Mouse (Mus musculus) lung, postnatal 4 days (tissue): ENCODE measurements around the gene Sesn1.
A peak's percentile ranks its signal among the peaks of the same experiment; 100 is the strongest.

Source experiments
- DNase-seq, 2 experiments: peaks; one replicate each; pipeline ENCODE4 v3.0.0; 2021

Sesn1 gene

GRCm38 (mm10) chr10:41875624-41876023 lies 65.9 kb downstream of the Sesn1 start:
- no peak for DNase-seq

GRCm38 (mm10) chr10:41878344-41878743 lies 68.6 kb downstream of the Sesn1 start:
- DNase-seq = no peak

GRCm38 (mm10) chr10:41879675-41880074 lies 69.9 kb downstream of the Sesn1 start:
- no peak for DNase-seq

GRCm38 (mm10) chr10:41880206-41880605 lies 70.5 kb downstream of the Sesn1 start:
- DNase-seq = no peak

GRCm38 (mm10) chr10:41880777-41881176 lies 71.0 kb downstream of the Sesn1 start:
- DNase-seq = no peak

- no peak for DNase-seq
Measured at GRCm38 (mm10) chr10:41881438-41881837, 71.7 kb downstream of the Sesn1 start.

GRCm38 (mm10) chr10:41883741-41884575 lies 74.2 kb downstream of the Sesn1 start:
- DNase-seq = peak; percentile 21 to 44

- DNase-seq = peak; percentile 95 to 97
Measured at GRCm38 (mm10) chr10:41887080-41887821, 77.5 kb downstream of the Sesn1 start.

- no peak for DNase-seq
Measured at GRCm38 (mm10) chr10:41888365-41888941, 78.7 kb downstream of the Sesn1 start.

GRCm38 (mm10) chr10:41889566-41889965 lies 79.8 kb downstream of the Sesn1 start:
- DNase-seq = no peak

GRCm38 (mm10) chr10:41890537-41890936 lies 80.8 kb downstream of the Sesn1 start:
- DNase-seq = no peak

GRCm38 (mm10) chr10:41891312-41891711 lies 81.6 kb downstream of the Sesn1 start:
- DNase-seq = no peak

- DNase-seq = no peak
Measured at GRCm38 (mm10) chr10:41893433-41894411, 84.0 kb downstream of the Sesn1 start.

GRCm38 (mm10) chr10:41896425-41896824 lies 86.7 kb downstream of the Sesn1 start:
- DNase-seq = no peak

- DNase-seq = no peak
Measured at GRCm38 (mm10) chr10:41896865-41897264, 87.1 kb downstream of the Sesn1 start.

GRCm38 (mm10) chr10:41901456-41901855 lies 91.7 kb downstream of the Sesn1 start:
- no peak for DNase-seq

GRCm38 (mm10) chr10:41901864-41902263 lies 92.1 kb downstream of the Sesn1 start:
- DNase-seq = no peak

GRCm38 (mm10) chr10:41907473-41907872 lies 97.7 kb downstream of the Sesn1 start:
- DNase-seq = no peak

GRCm38 (mm10) chr10:41907950-41908349 lies 98.2 kb downstream of the Sesn1 start:
- no peak for DNase-seq

- no peak for DNase-seq
Measured at GRCm38 (mm10) chr10:41908899-41909298, 99.2 kb downstream of the Sesn1 start.

GRCm38 (mm10) chr10:41912290-41912994 lies 102.7 kb downstream of the Sesn1 start:
- no peak for DNase-seq

GRCm38 (mm10) chr10:41926726-41927125 lies 117.0 kb downstream of the Sesn1 start:
- peak in 1 of 2 experiments; percentile 32 for DNase-seq
